Mouse (Mus musculus): ENCODE measurements around the gene Hist1h3c. TPM values are rescaled to one million over a fixed set of nuclear protein-coding genes. Genes with fewer than 3 reads are reported as not detected.

Hist1h3c gene
- polyA plus RNA-seq, 2 experiments, result 5.7 to 21.7 TPM

Other genes with a start within 250 kb of the Hist1h3c start
- gene Hist1h4h, start 214.6 kb downstream of the Hist1h3c start, polyA plus RNA-seq (2012; fragmentation: generic; extraction: Trizol), result 10 to 100 TPM; 21.7 to 26.9 TPM
- 10 to 100 TPM; 20.1 to 25.8 TPM for gene Hist1h2af, start 211.7 kb downstream of the Hist1h3c start, polyA plus RNA-seq (2012; fragmentation: generic; extraction: Trizol)
- 10 to 100 TPM in 1 of 2 experiments, 1 to 10 TPM in 1; 4.5 to 20.4 TPM for gene Hist1h3g, start 210.2 kb downstream of the Hist1h3c start, polyA plus RNA-seq (2012; fragmentation: generic; extraction: Trizol)
- gene Hist1h2bh, start 202.2 kb downstream of the Hist1h3c start, polyA plus RNA-seq (2012; fragmentation: generic; extraction: Trizol), result 1 to 10 TPM; 1.5 to 3.4 TPM
- 1 to 10 TPM in 1 of 2 experiments, under 1 TPM in 1; 0.91 to 3.6 TPM for gene Hist1h3f, start 201.6 kb downstream of the Hist1h3c start, polyA plus RNA-seq (2012; fragmentation: generic; extraction: Trizol)
- gene Hist1h4f, start 194.0 kb downstream of the Hist1h3c start, polyA plus RNA-seq (2012; fragmentation: generic; extraction: Trizol), result 10 to 100 TPM in 1 of 2 experiments, 1 to 10 TPM in 1; 6.4 to 30.1 TPM
- under 1 TPM; 0.65 to 0.84 TPM for gene Hist1h1d, start 192.3 kb downstream of the Hist1h3c start, polyA plus RNA-seq (2012; fragmentation: generic; extraction: Trizol)
- 1 to 10 TPM; 1.8 to 8.3 TPM for gene Hist1h3e, start 183.2 kb downstream of the Hist1h3c start, polyA plus RNA-seq (2012; fragmentation: generic; extraction: Trizol)
- gene Hist1h2ae, start 174.4 kb downstream of the Hist1h3c start, polyA plus RNA-seq (2012; fragmentation: generic; extraction: Trizol), result 10 to 100 TPM in 1 of 2 experiments, 1 to 10 TPM in 1; 9.3 to 21.9 TPM
- 10 to 100 TPM in 1 of 2 experiments, 1 to 10 TPM in 1; 7.9 to 12.4 TPM for gene Hist1h2bg, start 174.2 kb downstream of the Hist1h3c start, polyA plus RNA-seq (2012; fragmentation: generic; extraction: Trizol)
- 10 to 100 TPM in 1 of 2 experiments, 1 to 10 TPM in 1; 2.2 to 10.3 TPM for gene Hist1h2bf, start 171.4 kb downstream of the Hist1h3c start, polyA plus RNA-seq (2012; fragmentation: generic; extraction: Trizol)
- 1 to 10 TPM; 1.1 to 3.1 TPM for gene Hist1h2ad, start 171.2 kb downstream of the Hist1h3c start, polyA plus RNA-seq (2012; fragmentation: generic; extraction: Trizol)
- gene Hist1h3d, start 169.8 kb downstream of the Hist1h3c start, polyA plus RNA-seq (2012; fragmentation: generic; extraction: Trizol), result 1 to 10 TPM; 2.9 to 3.0 TPM
- 10 to 100 TPM in 1 of 2 experiments, 1 to 10 TPM in 1; 3.2 to 10.4 TPM for gene Hist1h4d, start 164.0 kb downstream of the Hist1h3c start, polyA plus RNA-seq (2012; fragmentation: generic; extraction: Trizol)
- gene Hist1h2be, start 124.5 kb downstream of the Hist1h3c start, polyA plus RNA-seq (2012; fragmentation: generic; extraction: Trizol), result 1 to 10 TPM; 1.4 to 2.5 TPM
- gene Hist1h1e, start 123.0 kb downstream of the Hist1h3c start, polyA plus RNA-seq (2012; fragmentation: generic; extraction: Trizol), result 1 to 10 TPM; 1.7 to 3.9 TPM
- under 1 TPM; 0.98 TPM for gene Hist1h2ac, start 61.7 kb downstream of the Hist1h3c start, polyA plus RNA-seq (2012; fragmentation: generic; extraction: Trizol)
- gene Hist1h2bc, start 61.4 kb downstream of the Hist1h3c start, polyA plus RNA-seq (2012; fragmentation: generic; extraction: Trizol), result 10 to 100 TPM; 11.8 to 98.9 TPM
- under 1 TPM in 1 of 2 experiments, not detected in 1; 0.27 TPM for gene Hist1h1t, start 49.8 kb downstream of the Hist1h3c start, polyA plus RNA-seq (2012; fragmentation: generic; extraction: Trizol)
- 1 to 10 TPM; 1.3 to 3.2 TPM for gene Hist1h4c, start 47.1 kb downstream of the Hist1h3c start, polyA plus RNA-seq (2012; fragmentation: generic; extraction: Trizol)
- gene Hfe, start 34.7 kb downstream of the Hist1h3c start, polyA plus RNA-seq (2012; fragmentation: generic; extraction: Trizol), result under 1 TPM; 0.15 to 0.91 TPM
- gene Hist1h1c, start 6.8 kb downstream of the Hist1h3c start, polyA plus RNA-seq (2012; fragmentation: generic; extraction: Trizol), result 100 to 1,000 TPM in 1 of 2 experiments, 10 to 100 TPM in 1; 12.7 to 138 TPM
- gene Hist1h2bb, start 1.1 kb upstream of the Hist1h3c start, polyA plus RNA-seq (2012; fragmentation: generic; extraction: Trizol), result 10 to 100 TPM in 1 of 2 experiments, 1 to 10 TPM in 1; 3.2 to 12.9 TPM
- gene Hist1h2ab, start 5.5 kb upstream of the Hist1h3c start, polyA plus RNA-seq (2012; fragmentation: generic; extraction: Trizol), result 10 to 100 TPM in 1 of 2 experiments, 1 to 10 TPM in 1; 4.4 to 13.0 TPM
- 1 to 10 TPM; 2.9 to 8.0 TPM for gene Hist1h3b, start 6.7 kb upstream of the Hist1h3c start, polyA plus RNA-seq (2012; fragmentation: generic; extraction: Trizol)
- gene Hist1h4b, start 11.4 kb upstream of the Hist1h3c start, polyA plus RNA-seq (2012; fragmentation: generic; extraction: Trizol), result 10 to 100 TPM; 12.9 to 53.5 TPM
- gene Hist1h4a, start 15.6 kb upstream of the Hist1h3c start, polyA plus RNA-seq (2012; fragmentation: generic; extraction: Trizol), result 10 to 100 TPM in 1 of 2 experiments, 1 to 10 TPM in 1; 4.4 to 17.3 TPM
- gene Hist1h3a, start 16.8 kb upstream of the Hist1h3c start, polyA plus RNA-seq (2012; fragmentation: generic; extraction: Trizol), result 1 to 10 TPM; 3.2 to 8.0 TPM
- 1 to 10 TPM in 1 of 2 experiments, under 1 TPM in 1; 0.26 to 1.2 TPM for gene Hist1h1a, start 18.1 kb upstream of the Hist1h3c start, polyA plus RNA-seq (2012; fragmentation: generic; extraction: Trizol)
- gene Trim38, start 24.3 kb upstream of the Hist1h3c start, polyA plus RNA-seq (2012; fragmentation: generic; extraction: Trizol), result under 1 TPM in 1 of 2 experiments, not detected in 1; 0.05 TPM
- gene Slc17a2, start 61.4 kb upstream of the Hist1h3c start, polyA plus RNA-seq (2012; fragmentation: generic; extraction: Trizol), result not detected
- gene Slc17a3, start 93.8 kb upstream of the Hist1h3c start, polyA plus RNA-seq (2012; fragmentation: generic; extraction: Trizol), result not detected
- gene Slc17a1, start 122.1 kb upstream of the Hist1h3c start, polyA plus RNA-seq (2012; fragmentation: generic; extraction: Trizol), result not detected
- not detected for gene Slc17a4, start 169.4 kb upstream of the Hist1h3c start, polyA plus RNA-seq (2012; fragmentation: generic; extraction: Trizol)
- not detected for gene Hist1h2ba, start 188.6 kb upstream of the Hist1h3c start, polyA plus RNA-seq (2012; fragmentation: generic; extraction: Trizol)
- not detected for gene Hist1h2aa, start 188.9 kb upstream of the Hist1h3c start, polyA plus RNA-seq (2012; fragmentation: generic; extraction: Trizol)
- gene Scgn, start 245.6 kb upstream of the Hist1h3c start, polyA plus RNA-seq (2012; fragmentation: generic; extraction: Trizol), result not detected

Data from C3H10T1/2 (cell line).